Mouse (Mus musculus) lung, embryonic 14.5 days (tissue): ENCODE data around the gene Ugt2a1. TPM values are rescaled to one million over a fixed set of nuclear protein-coding genes. Genes with fewer than 3 reads are reported as not detected.
"Not testable (repeated sequence)": the region's sequence is repeated elsewhere in the genome, so short reads cannot be mapped to it uniquely, and the experiment has no call there.

Experiments used
- ATAC-seq: fragments of 200-750 bp; cut with Nextera tagmentation; 2 replicates; pipeline ENCODE4 v1.8.0; 2017; ENCODE audit warnings: mild to moderate bottlenecking, moderate TSS enrichment, moderate library complexity; ENCODE audit not compliant: insufficient read depth
- DNase-seq: peaks from one replicate; pipeline ENCODE4 v3.0.0-alpha.2; 2015
- H3K27ac ChIP-seq: fragments of 300-500 bp; sonication (generic); 2 replicates; pipeline ENCODE4 v1.5.1; 2014; ENCODE audit warnings: low read depth, mild to moderate bottlenecking, moderate library complexity
- H3K27me3 ChIP-seq: fragments of 300-500 bp; sonication (generic); 2 replicates; pipeline ENCODE4 v1.6.1; 2014; ENCODE audit warnings: low read length, control low read depth; ENCODE audit not compliant: insufficient read depth
- H3K36me3 ChIP-seq: fragments of 300-500 bp; sonication (generic); 2 replicates; pipeline ENCODE4 v1.6.1; 2014; ENCODE audit warnings: control low read depth; ENCODE audit not compliant: insufficient read depth
- H3K4me1 ChIP-seq: fragments of 300-500 bp; sonication (generic); 2 replicates; pipeline ENCODE4 v1.6.1; 2014; ENCODE audit warnings: antibody characterized with exemption, control low read depth; ENCODE audit not compliant: insufficient read depth
- H3K4me2 ChIP-seq: fragments of 300-500 bp; sonication (generic); 2 replicates; pipeline ENCODE4 v1.6.1; 2014; ENCODE audit warnings: mild to moderate bottlenecking
- H3K4me3 ChIP-seq: fragments of 300-500 bp; sonication (generic); 2 replicates; pipeline ENCODE4 v1.5.1; 2014; ENCODE audit warnings: low read depth, low read length
- H3K9ac ChIP-seq: fragments of 300-500 bp; sonication (generic); 2 replicates; pipeline ENCODE4 v1.6.1; 2014
- H3K9me3 ChIP-seq: fragments of 300-500 bp; sonication (generic); 2 replicates; pipeline ENCODE4 v1.6.1; 2016; ENCODE audit warnings: low read depth, low read length, control low read depth
- CTCF ChIP-seq: IDR thresholded peaks from 2 replicates; pipeline ENCODE4 v1.5.1; 2016; ENCODE audit warnings: antibody characterized with exemption, low read depth
- WGBS: fragments of 180-500 bp; shearing (Covaris S2); extraction: QIAGEN DNeasy Blood & Tissue Kit; methylation state at CpG from one replicate; pipeline ENCODE4 v1.1.7; 2014; 5-methylcytosine and 5-hydroxymethylcytosine counted together
- polyA plus RNA-seq: library from polyadenylated mRNA; unstranded; fragments of >200 nt; fragmentation: Nextera tagmentation; extraction: Ambion mirVana; gene quantifications from 2 replicates; pipeline ENCODE4 v1.2.1, GENCODE M21; 2014

Ugt2a1 gene
- polyA plus RNA-seq, 1 experiment from 2014 or later = not detected

GRCm38 (mm10) chr5:87499341-87499740 lies 8.7 kb upstream of the Ugt2a1 start:
- Histone ChIP-seq H3K9ac (no peak overlapping the region), H3K4me2 (no peak overlapping the region), H3K9me3 (no peaks in the 10 kb centered on the region), H3K27me3 (no peaks in the 10 kb centered on the region), H3K36me3 (no peaks in the 10 kb centered on the region), H3K27ac (no peak overlapping the region), H3K4me3 (no peak overlapping the region), H3K4me1 (no peaks in the 10 kb centered on the region)
- ATAC-seq (no peak), DNase-seq (no peak)
- no peak for TF ChIP-seq CTCF

GRCm38 (mm10) chr5:87498936-87499335 lies 8.3 kb upstream of the Ugt2a1 start:
- TF ChIP-seq CTCF = no peak
- Histone ChIP-seq H3K36me3 (no peaks in the 10 kb centered on the region), H3K9me3 (no peaks in the 10 kb centered on the region), H3K4me1 (no peaks in the 10 kb centered on the region), H3K4me2 (no peak overlapping the region), H3K27ac (no peak overlapping the region), H3K9ac (no peak overlapping the region), H3K27me3 (no peaks in the 10 kb centered on the region), H3K4me3 (no peak overlapping the region)
- no peak for ATAC-seq
- no peak for DNase-seq

- not testable (repeated sequence) for ATAC-seq
Observed at GRCm38 (mm10) chr5:87486706-87487105, 4.0 kb downstream of the Ugt2a1 start, which contains the start of gene Gm43638. Gm43638 (minus strand) TSS chr5:87486806.

GRCm38 (mm10) chr5:87482160-87482559 lies 8.5 kb downstream of the Ugt2a1 start, which contains the start of gene Ugt2a2:
Ugt2a2 (minus strand) TSS chr5:87482260.
- no peak for TF ChIP-seq CTCF
- 75% methylated on average over 5 of the region's 5 CpGs for WGBS
- no peak within 1 kb of the TSS for H3K4me3 ChIP-seq
- H3K36me3 ChIP-seq = no peaks in the 10 kb centered on the region
- DNase-seq (no peak), ATAC-seq (no peak)
- no peak within 1 kb of the TSS for H3K4me2 ChIP-seq
- no peaks in the 10 kb centered on the region for H3K27me3 ChIP-seq
- H3K27ac ChIP-seq = no peak within 1 kb of the TSS
- no peak within 1 kb of the TSS for H3K9ac ChIP-seq
- no peaks in the 10 kb centered on the region for H3K9me3 ChIP-seq
- no peaks in the 10 kb centered on the region for H3K4me1 ChIP-seq

More at GRCm38 (mm10) chr5:87486706-87487105, 4.0 kb downstream of the Ugt2a1 start, which contains the start of gene Gm43638:
- not testable (repeated sequence) for H3K4me1 ChIP-seq, H3K9me3 ChIP-seq, H3K9ac ChIP-seq, H3K36me3 ChIP-seq, H3K4me3 ChIP-seq, H3K27ac ChIP-seq, H3K27me3 ChIP-seq, H3K4me2 ChIP-seq, DNase-seq
- 64% methylated on average over 1 of the region's 1 CpGs for WGBS

GRCm38 (mm10) chr5:87458810-87459209 lies 31.9 kb downstream of the Ugt2a1 start:
- ATAC-seq (no peak), DNase-seq (no peak)
- 51% methylated on average over 1 of the region's 1 CpGs for WGBS
- Histone ChIP-seq H3K9me3 (no peaks in the 10 kb centered on the region), H3K27ac (no peak overlapping the region), H3K9ac (no peak overlapping the region), H3K4me3 (no peak overlapping the region), H3K4me1 (no peaks in the 10 kb centered on the region), H3K4me2 (no peak overlapping the region), H3K27me3 (no peaks in the 10 kb centered on the region), H3K36me3 (no peaks in the 10 kb centered on the region)
- no peak for TF ChIP-seq CTCF

- H3K27me3 ChIP-seq = no peaks in the 10 kb centered on the region
- H3K9ac ChIP-seq = no peak overlapping the region
- H3K27ac ChIP-seq = no peak overlapping the region
- no peak for TF ChIP-seq CTCF
- no peaks in the 10 kb centered on the region for H3K4me1 ChIP-seq
- H3K9me3 ChIP-seq = no peaks in the 10 kb centered on the region
- no peak for ATAC-seq
- no peak overlapping the region for H3K4me2 ChIP-seq
- DNase-seq = no peak
- no peak overlapping the region for H3K4me3 ChIP-seq
- no peaks in the 10 kb centered on the region for H3K36me3 ChIP-seq
Observed at GRCm38 (mm10) chr5:87457701-87458100, 33.0 kb downstream of the Ugt2a1 start.

- no peaks in the 10 kb centered on the region for H3K4me1 ChIP-seq
- H3K27ac ChIP-seq = no peak overlapping the region
- no peaks in the 10 kb centered on the region for H3K36me3 ChIP-seq
- no peak for TF ChIP-seq CTCF
- H3K27me3 ChIP-seq = no peaks in the 10 kb centered on the region
- DNase-seq = no peak
- H3K4me3 ChIP-seq = no peak overlapping the region
- no peak for ATAC-seq
- H3K9ac ChIP-seq = no peak overlapping the region
- no peak overlapping the region for H3K4me2 ChIP-seq
- H3K9me3 ChIP-seq = no peaks in the 10 kb centered on the region
- WGBS = 83% methylated on average over 3 of the region's 3 CpGs
Observed at GRCm38 (mm10) chr5:87456216-87456850, 34.3 kb downstream of the Ugt2a1 start.

- TF ChIP-seq CTCF = no peak
- Histone ChIP-seq H3K27ac (no peak overlapping the region), H3K36me3 (no peaks in the 10 kb centered on the region), H3K9me3 (no peaks in the 10 kb centered on the region), H3K27me3 (no peaks in the 10 kb centered on the region), H3K9ac (no peak overlapping the region), H3K4me1 (no peaks in the 10 kb centered on the region), H3K4me2 (no peak overlapping the region), H3K4me3 (no peak overlapping the region)
- no peak for DNase-seq
- no peak for ATAC-seq
Observed at GRCm38 (mm10) chr5:87455519-87455918, 35.2 kb downstream of the Ugt2a1 start.

GRCm38 (mm10) chr5:87452514-87452913 lies 38.2 kb downstream of the Ugt2a1 start:
- not testable (repeated sequence) for H3K4me2 ChIP-seq, H3K9me3 ChIP-seq, H3K4me3 ChIP-seq, H3K27me3 ChIP-seq, DNase-seq, H3K4me1 ChIP-seq, H3K36me3 ChIP-seq, ATAC-seq, H3K27ac ChIP-seq, H3K9ac ChIP-seq
- WGBS = 85% methylated on average over 4 of the region's 5 CpGs
